In the genomic region with DNA sequence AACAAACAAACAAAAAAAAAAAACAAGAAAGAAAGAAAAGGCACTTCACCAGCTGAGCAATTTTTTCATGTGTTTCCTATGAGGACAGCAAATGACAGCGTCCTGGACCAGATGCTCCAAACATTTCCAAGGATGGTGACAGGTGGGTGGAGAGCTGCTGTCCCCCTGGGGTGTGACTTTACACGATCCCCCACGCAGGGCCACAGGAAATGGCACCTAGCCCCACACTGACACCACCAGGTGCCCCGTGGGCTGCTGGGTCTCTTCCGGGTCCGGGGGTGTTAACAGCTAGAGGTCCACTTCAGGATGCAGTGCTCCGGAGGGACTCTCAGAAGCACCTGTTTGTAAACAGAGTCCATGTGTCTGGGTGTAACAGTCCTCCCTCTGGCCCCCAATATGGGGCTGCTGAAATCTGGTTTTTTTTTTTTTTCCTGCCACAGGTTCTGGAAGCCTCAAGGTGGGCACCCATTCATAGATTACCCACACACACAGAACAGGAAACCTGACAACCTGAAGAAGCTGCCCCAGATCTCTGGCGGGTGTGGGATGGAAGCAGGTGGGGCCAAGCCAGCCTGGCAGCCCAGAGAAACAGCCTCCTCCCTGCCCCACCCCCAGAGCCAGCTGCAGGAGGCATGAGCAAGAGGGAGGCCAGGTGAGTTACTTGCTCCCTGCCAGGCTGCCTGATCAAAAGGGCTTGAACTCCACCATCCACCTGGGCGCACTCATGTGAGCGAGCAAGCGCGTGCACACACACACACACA, we compare ENCODE assay signal across 10 mouse cellular contexts. TPM values are rescaled to one million over a fixed set of nuclear protein-coding genes. Genes with fewer than 3 reads are reported as not detected.
DNase-seq lines count a peak whose midpoint lies in the region; ATAC-seq and TF ChIP-seq lines count a peak whose summit lies in the region.
"Had no signal": no experiment of that assay in that cellular context is flagged by ENCODE, and none has a peak within 500 bp of the region (broad histone marks: within the 10 kb centered on the region; RNA-seq: fewer than 3 reads in every experiment).

No protein-coding gene starts in this region.

- no peaks in the 10 kb centered on the region for H3K36me3 ChIP-seq in neural tube, embryonic 15.5 days
- H3K36me3 ChIP-seq: liver, embryonic 15.5 days had no signal

- no peaks in the 10 kb centered on the region for H3K9me3 ChIP-seq in neural tube, embryonic 15.5 days (replicated peaks)
- H3K9me3 ChIP-seq: forebrain, embryonic 13.5 days; liver, embryonic 15.5 days had no signal

- no peak for ATAC-seq in CD4-positive, CD25-positive, alpha-beta regulatory T cell, adult 4 months
- ATAC-seq in neural tube, embryonic 15.5 days (ENCODE audit: low FRiP score), result no peak
- no peak for ATAC-seq in granulocyte monocyte progenitor cell, adult 5-6 weeks (replicated peaks; ENCODE audit: poor library complexity, severe bottlenecking)
- ATAC-seq: forebrain, embryonic 13.5 days had no signal

- no peak for TF ChIP-seq CTCF in layer of hippocampus, adult 2 months (conservative IDR thresholded peaks at IDR 0.05)

- peaks cover 26% of the 10 kb centered on the region for H3K27me3 ChIP-seq in neural tube, embryonic 15.5 days (replicated peaks)

- H3K4me1 ChIP-seq in neural tube, embryonic 15.5 days, result peaks cover 46% of the 10 kb centered on the region

- peak overlapping the region; percentile 36; the same call in 1 of the 2 replicates for H3K27ac ChIP-seq in layer of hippocampus, adult 2 months
- no peak overlapping the region for H3K27ac ChIP-seq in neural tube, embryonic 15.5 days (replicated peaks)
- H3K27ac ChIP-seq: forebrain, embryonic 13.5 days; liver, embryonic 15.5 days had no signal

- H3K4me3 ChIP-seq in layer of hippocampus, adult 2 months, result no peak overlapping the region
- H3K4me3 ChIP-seq in neural tube, embryonic 15.5 days (replicated peaks), result no peak overlapping the region
- H3K4me3 ChIP-seq: forebrain, embryonic 13.5 days; liver, embryonic 15.5 days had no signal

- H3K4me2 ChIP-seq in neural tube, embryonic 15.5 days, result peak overlapping the region; percentile 92; the same call in 1 of the 2 replicates
- H3K4me2 ChIP-seq: forebrain, embryonic 13.5 days; liver, embryonic 15.5 days had no signal

- DNase-seq in CD4-positive, CD25-positive, alpha-beta regulatory T cell, adult 2 months (ENCODE audit: low read depth, low spot score), result peak; percentile 45
- no peak for DNase-seq in layer of hippocampus, adult 2 months (ENCODE audit: low spot score in 2 of 2)
- no peak for DNase-seq in layer of hippocampus, postnatal 14 days (ENCODE audit: low spot score in 2 of 2)
- DNase-seq in induced T-regulatory cell, adult 2 months (ENCODE audit: low read depth), result peak; percentile 29
- no peak for DNase-seq in urinary bladder, adult 18-20 months (ENCODE audit: low spot score in 2 of 2)

- 49% methylated on average over 8 of the region's 12 CpGs for WGBS in neural tube, embryonic 15.5 days

- no peak overlapping the region for H3K9ac ChIP-seq in neural tube, embryonic 15.5 days (replicated peaks)
- H3K9ac ChIP-seq: forebrain, embryonic 13.5 days; liver, embryonic 15.5 days had no signal

RNA-seq across cellular contexts. Expression of gene Pdgfb, which starts 5.2 kb away (rescaled TPM):
- polyA plus RNA-seq in CD4-positive, CD25-positive, alpha-beta regulatory T cell, adult 4 months (2017; shearing (Covaris generic)), result 1 to 10 TPM; 1.4 to 2.8 TPM
- total RNA-seq in layer of hippocampus, adult 2 months (2021), result 10 to 100 TPM; 27.4 to 29.3 TPM
- total RNA-seq in layer of hippocampus, postnatal 14 days (2021), result 10 to 100 TPM; 45.4 to 48.1 TPM
- polyA plus RNA-seq in neural tube, embryonic 15.5 days (2015; fragmentation: Nextera tagmentation; extraction: Ambion mirVana), result 6.5 and 7.0 TPM in 2 replicates
- total RNA-seq in granulocyte monocyte progenitor cell, adult 5-6 weeks (2014; fragmentation: Nextera tagmentation), result 0.30 TPM in 1 of 2 replicates, not detected in the other
- total RNA-seq in granulocyte monocyte progenitor cell, adult 5-6 weeks (2017), result 0.13 and 0.26 TPM in 2 replicates

RNA-seq across cellular contexts. Expression of gene Cbx7, which starts 38.7 kb away (rescaled TPM):
- 10 to 100 TPM; 48.1 to 54.3 TPM for polyA plus RNA-seq in CD4-positive, CD25-positive, alpha-beta regulatory T cell, adult 4 months (2017; shearing (Covaris generic))
- total RNA-seq in layer of hippocampus, adult 2 months (2021), result 10 to 100 TPM; 49.8 to 50.3 TPM
- total RNA-seq in layer of hippocampus, postnatal 14 days (2021), result 10 to 100 TPM; 12.8 to 15.1 TPM
- 4.1 and 4.6 TPM in 2 replicates for polyA plus RNA-seq in neural tube, embryonic 15.5 days (2015; fragmentation: Nextera tagmentation; extraction: Ambion mirVana)
- 3.4 and 3.7 TPM in 2 replicates for total RNA-seq in granulocyte monocyte progenitor cell, adult 5-6 weeks (2014; fragmentation: Nextera tagmentation)
- 0.26 and 1.7 TPM in 2 replicates for total RNA-seq in granulocyte monocyte progenitor cell, adult 5-6 weeks (2017)

Comparison
In these comparisons a context has a peak if more than half of its experiments do, and no peak if none do; other contexts are left out.
1. DNase-seq: peak in CD4-positive, CD25-positive, alpha-beta regulatory T cell, adult 2 months (single experiment) and induced T-regulatory cell, adult 2 months (single experiment); none in layer of hippocampus, adult 2 months (0 of 2), layer of hippocampus, postnatal 14 days (0 of 2) and urinary bladder, adult 18-20 months (0 of 2).
2. RNA of gene Pdgfb, which starts 5.2 kb away (total RNA-seq): 45.4 to 48.1 TPM in layer of hippocampus, postnatal 14 days and 27.4 to 29.3 TPM in layer of hippocampus, adult 2 months; 0.13 to 0.30 TPM in granulocyte monocyte progenitor cell, adult 5-6 weeks; every median in the first group is over 10 times any median in the second.